28 mouse cellular contexts compared by ENCODE assay signal in the genomic region with DNA sequence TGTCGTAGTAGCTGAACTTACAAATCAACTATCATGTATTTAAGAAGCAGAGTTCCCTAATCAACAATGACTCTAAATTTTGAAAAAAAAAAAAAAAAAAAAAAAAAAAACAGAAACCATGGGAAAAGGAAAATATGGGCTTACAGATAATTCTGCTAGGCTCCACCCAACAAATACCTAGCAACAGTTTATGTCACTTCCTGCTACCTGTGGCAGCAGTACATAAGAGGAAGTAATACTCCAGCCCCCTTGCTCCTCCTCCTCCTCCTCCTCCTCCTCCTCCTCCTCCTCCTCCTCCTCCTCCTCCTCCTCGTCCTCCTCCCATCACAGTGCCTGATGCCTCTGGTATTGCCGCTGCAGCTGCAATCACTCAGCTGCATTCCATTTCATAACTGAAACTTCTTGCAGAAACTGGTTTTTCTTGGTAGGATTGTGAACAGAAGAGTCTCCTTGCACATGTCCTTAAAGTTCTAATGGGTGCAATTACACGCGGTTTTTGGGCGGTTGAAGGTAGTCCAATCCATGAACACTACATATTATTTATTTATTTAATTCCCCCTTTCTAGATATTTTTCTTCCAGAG.
DNase-seq lines count a peak whose midpoint lies in the region; ATAC-seq and TF ChIP-seq lines count a peak whose summit lies in the region.
"Had no signal": no experiment of that assay in that cellular context is flagged by ENCODE, and none has a peak within 500 bp of the region (broad histone marks: within the 10 kb centered on the region; RNA-seq: fewer than 3 reads in every experiment).

No protein-coding gene starts in this region.

- dilution Hi-C loops in CH12.LX (cut with MboI; ENCODE audit: extremely low pct_ligation_motif_present, extremely low pct_unique_long_range_greater_than_20kb, low sequenced_read_pairs), result no loop called here

- H3K4me2 ChIP-seq in lung, embryonic 14.5 days, result no peak overlapping the region
- peak overlapping the region; percentile 22; the same call in 1 of the 2 replicates for H3K4me2 ChIP-seq in CH12.LX (ENCODE audit: insufficient read depth, low read depth, poor library complexity, severe bottlenecking)
- no peak overlapping the region for H3K4me2 ChIP-seq in hindbrain, embryonic 11.5 days (replicated peaks; ENCODE audit: low read depth, low read length)
- H3K4me2 ChIP-seq: heart, embryonic 13.5 days; hindbrain, embryonic 15.5 days; limb, embryonic 12.5 days; liver, embryonic 11.5 days; midbrain, embryonic 12.5 days; neural tube, embryonic 12.5 days had no signal

- H3K27me3 ChIP-seq in lung, embryonic 14.5 days (ENCODE audit: insufficient read depth, low read length), result no peaks in the 10 kb centered on the region
- H3K27me3 ChIP-seq in CH12.LX (replicated peaks), result no peaks in the 10 kb centered on the region
- no peaks in the 10 kb centered on the region for H3K27me3 ChIP-seq in splenic B cell, adult 2 months (ENCODE audit: control insufficient read depth, insufficient read depth, low read length, poor library complexity, severe bottlenecking)
- H3K27me3 ChIP-seq in hindbrain, embryonic 11.5 days (ENCODE audit: control insufficient read depth, insufficient read depth, low read length), result no peaks in the 10 kb centered on the region
- H3K27me3 ChIP-seq: heart, embryonic 13.5 days; hindbrain, embryonic 15.5 days; limb, embryonic 12.5 days; midbrain, embryonic 12.5 days; neural tube, embryonic 12.5 days had no signal

- TF ChIP-seq POLR2A in lung, adult 2 months (IDR thresholded peaks at IDR 0.05; ENCODE audit: borderline replicate concordance, extremely low read depth, low read depth, low read length), result no peak
- no peak for TF ChIP-seq POLR2A in CH12.LX (IDR thresholded peaks at IDR 0.05; ENCODE audit: low read depth, low read length)

- no peak for TF ChIP-seq RAD21 in CH12.LX (IDR thresholded peaks at IDR 0.05; ENCODE audit: low read depth, low read length)

- WGBS in lung, embryonic 14.5 days, result 68% methylated on average over 5 of the region's 6 CpGs
- 68% methylated on average over 5 of the region's 6 CpGs for WGBS in lung, adult 2 months
- WGBS in hindbrain, embryonic 11.5 days, result 93% methylated on average over 5 of the region's 6 CpGs

- peak; percentile 35 for ATAC-seq in lung, embryonic 14.5 days (ENCODE audit: insufficient read depth)
- ATAC-seq in hindbrain, embryonic 11.5 days (ENCODE audit: low FRiP score), result no peak
- ATAC-seq: activated CD4-positive, CD25-positive, alpha-beta regulatory T cell, adult 4 months; CD4-positive, CD25-positive, alpha-beta regulatory T cell, adult 4 months; forebrain, embryonic 14.5 days; inflammation-experienced regulatory T-cells, adult 6 months; liver, postnatal 0 days had no signal

- H3K4me3 ChIP-seq in lung, embryonic 14.5 days (ENCODE audit: low read depth, low read length), result no peak overlapping the region
- H3K4me3 ChIP-seq in lung, adult 2 months (replicated peaks; ENCODE audit: extremely low read depth, low read depth, low read length), result no peak overlapping the region
- no peak overlapping the region for H3K4me3 ChIP-seq in CH12.LX (replicated peaks in 1 of 3; ENCODE audit: low read depth in 2 of 3, low read length in 2 of 3, poor library complexity in 1 of 3)
- no peak overlapping the region for H3K4me3 ChIP-seq in hindbrain, embryonic 11.5 days (ENCODE audit: low read depth, low read length)
- H3K4me3 ChIP-seq: heart, embryonic 13.5 days; hindbrain, embryonic 15.5 days; limb, embryonic 12.5 days; midbrain, embryonic 12.5 days; myocyte; neural tube, embryonic 12.5 days had no signal

- no peak for TF ChIP-seq EP300 in CH12.LX (IDR thresholded peaks at IDR 0.05; ENCODE audit: low read length)

- H3K79me2 ChIP-seq in CH12.LX (replicated peaks; ENCODE audit: control insufficient read depth, extremely low read depth, insufficient read depth, poor library complexity, severe bottlenecking), result no peaks in the 10 kb centered on the region

- no peaks in the 10 kb centered on the region for H3K36me3 ChIP-seq in lung, embryonic 14.5 days (ENCODE audit: insufficient read depth)
- no peaks in the 10 kb centered on the region for H3K36me3 ChIP-seq in CH12.LX (replicated peaks in 1 of 2; ENCODE audit: control insufficient read depth in 1 of 2, insufficient read depth in 1 of 2, low read length in 1 of 2)
- H3K36me3 ChIP-seq in splenic B cell, adult 2 months (ENCODE audit: control insufficient read depth, insufficient read depth, low read length, poor library complexity, severe bottlenecking), result no peaks in the 10 kb centered on the region
- H3K36me3 ChIP-seq in hindbrain, embryonic 11.5 days (ENCODE audit: control insufficient read depth, insufficient read depth, low read length), result no peaks in the 10 kb centered on the region
- H3K36me3 ChIP-seq: heart, embryonic 13.5 days; hindbrain, embryonic 15.5 days; limb, embryonic 12.5 days; midbrain, embryonic 12.5 days; neural tube, embryonic 12.5 days had no signal

- peak; percentile 68 for DNase-seq in lung, embryonic 14.5 days
- no peak for DNase-seq in lung, adult 2 months
- peak; percentile 7 for DNase-seq in CH12.LX (ENCODE audit: extremely low read depth)
- DNase-seq in lung, postnatal 10 days, result peak; percentile 12
- peak; percentile 56 for DNase-seq in splenic B cell, adult 2 months (ENCODE audit: low read depth, low spot score)
- no peak for DNase-seq in hindbrain, embryonic 11.5 days (ENCODE audit: low spot score)
- no peak for DNase-seq in Muller cell, postnatal 12 days (ENCODE audit: inconsistent ontology term)
- DNase-seq: adrenal gland, adult 2 months; adrenal gland, postnatal 36 days; cerebellum, adult 18-20 months; cerebellum, postnatal 10 days; gastrocnemius, postnatal 36 days; heart, postnatal 10 days; kidney, adult 11 months; kidney, postnatal 25 days; liver, postnatal 0 days; thymus, postnatal 14 days had no signal

- no peaks in the 10 kb centered on the region for H3K4me1 ChIP-seq in lung, embryonic 14.5 days (ENCODE audit: insufficient read depth)
- no peaks in the 10 kb centered on the region for H3K4me1 ChIP-seq in lung, adult 2 months (ENCODE audit: control insufficient read depth, insufficient read depth, low read length)
- no peaks in the 10 kb centered on the region for H3K4me1 ChIP-seq in CH12.LX (ENCODE audit: control insufficient read depth in 1 of 2, insufficient read depth in 2 of 2)
- H3K4me1 ChIP-seq in hindbrain, embryonic 11.5 days (replicated peaks; ENCODE audit: control insufficient read depth, insufficient read depth, low read length), result no peaks in the 10 kb centered on the region
- H3K4me1 ChIP-seq: heart, embryonic 13.5 days; hindbrain, embryonic 15.5 days; midbrain, embryonic 12.5 days; neural tube, embryonic 12.5 days had no signal

- H3K9me3 ChIP-seq in lung, embryonic 14.5 days (ENCODE audit: low read depth, low read length), result no peaks in the 10 kb centered on the region
- H3K9me3 ChIP-seq in CH12.LX (replicated peaks; ENCODE audit: low read length), result no peaks in the 10 kb centered on the region
- H3K9me3 ChIP-seq in hindbrain, embryonic 11.5 days (ENCODE audit: control insufficient read depth, low read length), result no peaks in the 10 kb centered on the region
- H3K9me3 ChIP-seq: heart, embryonic 13.5 days; hindbrain, embryonic 15.5 days; limb, embryonic 12.5 days; midbrain, embryonic 12.5 days; neural tube, embryonic 12.5 days had no signal

- in situ Hi-C loops in CH12.LX (cut with MboI; ENCODE audit: low pct_ligation_motif_present, low pct_unique_long_range_greater_than_20kb, low sequenced_read_pairs), result no loop called here

- no peak for TF ChIP-seq CTCF in lung, embryonic 14.5 days (IDR thresholded peaks at IDR 0.05; ENCODE audit: low read depth)
- no peak for TF ChIP-seq CTCF in lung, adult 2 months (IDR thresholded peaks at IDR 0.05; ENCODE audit: insufficient read depth, low read length)
- TF ChIP-seq CTCF in CH12.LX (conservative IDR thresholded peaks at IDR 0.05 in 1 of 2, IDR thresholded peaks at IDR 0.05 in 1 of 2; ENCODE audit: low read depth in 2 of 2, low read length in 2 of 2), result no peak

- no peak overlapping the region for H3K27ac ChIP-seq in lung, embryonic 14.5 days (ENCODE audit: low read depth)
- no peak overlapping the region for H3K27ac ChIP-seq in CH12.LX (ENCODE audit: insufficient read depth, low read depth)
- no peak overlapping the region for H3K27ac ChIP-seq in hindbrain, embryonic 11.5 days (ENCODE audit: low read depth, low read length)
- H3K27ac ChIP-seq: heart, embryonic 13.5 days; hindbrain, embryonic 15.5 days; limb, embryonic 12.5 days; midbrain, embryonic 12.5 days; neural tube, embryonic 12.5 days had no signal

- H3K9ac ChIP-seq in lung, embryonic 14.5 days, result no peak overlapping the region
- H3K9ac ChIP-seq in CH12.LX (ENCODE audit: insufficient read depth, low read depth), result no peak overlapping the region
- H3K9ac ChIP-seq in hindbrain, embryonic 11.5 days (ENCODE audit: low read depth, low read length), result no peak overlapping the region
- H3K9ac ChIP-seq: heart, embryonic 13.5 days; hindbrain, embryonic 15.5 days; limb, embryonic 12.5 days; liver, postnatal 0 days; midbrain, embryonic 12.5 days; neural tube, embryonic 12.5 days had no signal

TF ChIP-seq in CH12.LX, 34 proteins besides CTCF, POLR2A, EP300 and RAD21:
- TF ChIP-seq CHD2 (IDR thresholded peaks at IDR 0.05; ENCODE audit: low read length), result peak; percentile 60; the same call in 1 of the 2 replicates
- no peak for TF ChIP-seq KAT2A (IDR thresholded peaks at IDR 0.05; ENCODE audit: insufficient replicate concordance, low read length)

Comparison
In these comparisons a context has a peak if more than half of its experiments do, and no peak if none do; other contexts are left out.
1. DNase-seq: peak in lung, embryonic 14.5 days (single experiment), CH12.LX (single experiment), lung, postnatal 10 days (single experiment) and splenic B cell, adult 2 months (single experiment); none in lung, adult 2 months (single experiment), hindbrain, embryonic 11.5 days (single experiment) and Muller cell, postnatal 12 days (single experiment).